Mouse (Mus musculus): ENCODE data around the gene Col4a2.

Col4a2 gene

DNA sequence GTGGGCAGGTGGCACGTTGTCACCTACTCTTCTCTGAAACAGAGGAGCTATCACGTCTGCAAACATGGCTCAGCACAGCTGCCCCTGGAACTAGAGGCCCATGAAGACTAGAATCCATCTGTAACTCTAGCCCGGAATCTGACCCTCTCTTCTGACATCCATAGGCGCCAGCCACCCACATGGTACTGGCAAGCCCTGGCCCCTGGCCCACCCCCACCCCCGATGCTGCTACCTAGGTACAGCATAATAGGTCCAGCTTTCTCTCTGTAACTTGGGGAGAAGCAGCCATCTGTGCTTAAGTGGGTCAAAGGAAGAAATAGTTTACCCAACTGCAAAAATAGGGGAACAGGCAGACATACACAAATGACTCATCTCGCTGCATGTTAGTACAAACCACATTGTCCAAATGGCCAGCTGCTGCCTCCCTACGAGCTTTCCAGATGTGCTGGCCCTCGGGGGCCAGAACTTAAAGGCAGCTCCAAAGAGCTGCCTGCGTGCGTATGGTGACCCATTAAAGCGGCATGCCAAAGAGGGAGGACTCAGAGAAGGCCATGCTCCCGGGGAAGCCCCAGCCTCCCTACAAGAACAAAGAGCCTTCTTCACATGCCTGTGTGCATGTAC is 99.0 kb downstream of the Col4a2 start:
- DNase-seq (ENCODE audit: extremely low spot score, low read depth, low spot score), result no peak

DNA sequence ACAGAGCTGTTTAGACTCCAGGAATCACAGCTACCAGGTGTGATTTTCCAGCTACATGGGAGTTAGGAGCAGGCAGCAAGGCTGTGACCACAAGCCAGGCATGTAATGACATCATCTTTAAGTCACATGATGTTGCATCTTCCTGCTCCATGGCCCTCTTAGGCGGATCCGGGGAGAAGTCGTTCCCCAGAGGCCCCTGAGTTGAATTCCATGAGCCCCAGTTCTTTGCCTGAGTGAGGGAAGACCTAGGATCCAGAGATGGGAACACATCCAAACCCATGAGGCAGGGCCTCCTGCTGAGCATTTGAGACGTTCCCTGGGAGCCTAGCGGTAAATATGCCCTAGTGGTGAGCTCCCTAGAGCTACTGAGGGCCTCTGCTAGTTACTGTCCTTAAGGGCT is 99.8 kb downstream of the Col4a2 start:
- no peak for DNase-seq (ENCODE audit: extremely low spot score, low read depth, low spot score)

DNA sequence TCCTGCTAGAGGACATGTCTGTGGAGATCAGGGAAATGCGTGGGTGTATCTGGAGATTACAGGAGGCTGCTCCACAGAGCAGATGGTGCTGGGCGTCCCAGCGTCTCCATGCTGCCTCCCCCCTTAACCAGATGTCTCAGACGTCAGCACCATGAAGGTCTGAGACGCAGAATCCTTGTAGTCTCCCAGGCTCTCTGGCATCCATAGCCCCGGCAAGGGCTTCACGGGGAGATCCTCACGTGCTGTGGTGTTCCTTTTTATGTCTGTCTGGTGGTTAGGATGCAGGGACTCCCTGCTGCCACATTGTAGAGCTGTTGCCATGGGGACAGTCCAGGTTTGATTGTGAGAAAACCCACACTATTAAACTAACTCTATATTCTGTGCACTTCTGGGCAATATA is 101.7 kb downstream of the Col4a2 start:
- no peak for DNase-seq (ENCODE audit: extremely low spot score, low read depth, low spot score)

DNA sequence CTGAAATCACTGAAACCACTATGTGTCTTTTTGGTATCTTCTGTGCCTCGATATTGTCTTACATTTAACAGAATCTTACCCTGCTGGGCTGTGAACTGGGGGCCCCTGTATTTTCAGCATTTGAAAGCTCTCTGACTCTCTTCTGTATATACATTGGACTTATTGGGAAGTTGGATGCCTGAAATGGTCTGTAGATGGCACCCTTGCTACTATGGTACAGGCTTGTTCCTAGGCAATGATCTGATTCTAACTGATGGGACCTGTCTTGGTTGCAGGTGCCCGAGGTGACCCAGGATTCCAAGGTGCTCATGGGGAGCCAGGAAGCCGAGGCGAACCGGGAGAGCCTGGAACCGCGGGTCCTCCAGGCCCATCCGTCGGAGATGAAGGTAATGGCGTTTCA is 102.5 kb downstream of the Col4a2 start:
- DNase-seq (ENCODE audit: extremely low spot score, low read depth, low spot score), result no peak

DNA sequence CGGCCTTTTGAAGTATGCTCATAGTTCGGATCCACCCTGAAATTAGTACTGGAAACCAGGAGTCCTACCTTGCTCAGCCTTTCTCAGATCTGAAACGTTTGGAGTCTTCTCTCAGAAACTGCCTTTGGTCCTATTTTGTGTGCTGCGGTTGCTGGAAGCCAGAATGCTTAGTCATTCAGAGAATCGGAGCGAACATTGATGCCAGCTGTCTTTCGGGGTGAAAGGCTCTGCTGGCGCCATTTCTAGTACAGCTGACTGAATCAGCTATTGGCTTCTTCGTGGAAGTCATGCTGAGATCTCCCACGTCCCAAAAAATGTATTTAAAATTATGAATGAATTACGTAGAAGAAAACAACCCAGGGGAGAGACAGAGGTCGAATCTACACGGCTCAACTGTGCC is 105.2 kb downstream of the Col4a2 start:
- DNase-seq (ENCODE audit: extremely low spot score, low read depth, low spot score), result no peak

DNA sequence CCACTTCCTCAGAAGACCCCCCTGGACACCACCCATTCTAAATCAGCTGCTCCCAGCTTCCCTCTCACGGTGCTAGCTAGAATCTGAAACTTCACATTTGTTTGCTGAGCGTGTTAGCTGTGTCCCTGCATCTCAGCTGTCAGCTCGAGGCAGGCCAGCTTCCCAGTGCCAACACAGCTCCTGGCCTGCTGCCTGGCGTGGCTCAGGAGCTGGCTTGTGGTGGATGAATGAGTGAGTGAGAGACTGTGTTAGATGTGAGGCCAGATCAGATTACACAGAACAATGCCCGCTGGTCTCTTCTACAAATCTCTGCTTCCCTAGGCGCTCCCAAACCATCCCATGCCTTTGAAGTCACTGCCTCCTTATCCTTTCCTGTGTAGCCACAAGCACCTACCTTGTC is 106.6 kb downstream of the Col4a2 start:
- no peak for DNase-seq (ENCODE audit: extremely low spot score, low read depth, low spot score)

- peak; percentile 44 for DNase-seq (ENCODE audit: extremely low spot score, low read depth, low spot score)
Observed at GRCm38 (mm10) chr8:11419645-11420044, 107.0 kb downstream of the Col4a2 start.

- no peak for DNase-seq (ENCODE audit: extremely low spot score, low read depth, low spot score)
Observed at GRCm38 (mm10) chr8:11421105-11421504, 108.5 kb downstream of the Col4a2 start.

- DNase-seq (ENCODE audit: extremely low spot score, low read depth, low spot score), result no peak
Observed at GRCm38 (mm10) chr8:11421968-11422367, 109.4 kb downstream of the Col4a2 start.

DNA sequence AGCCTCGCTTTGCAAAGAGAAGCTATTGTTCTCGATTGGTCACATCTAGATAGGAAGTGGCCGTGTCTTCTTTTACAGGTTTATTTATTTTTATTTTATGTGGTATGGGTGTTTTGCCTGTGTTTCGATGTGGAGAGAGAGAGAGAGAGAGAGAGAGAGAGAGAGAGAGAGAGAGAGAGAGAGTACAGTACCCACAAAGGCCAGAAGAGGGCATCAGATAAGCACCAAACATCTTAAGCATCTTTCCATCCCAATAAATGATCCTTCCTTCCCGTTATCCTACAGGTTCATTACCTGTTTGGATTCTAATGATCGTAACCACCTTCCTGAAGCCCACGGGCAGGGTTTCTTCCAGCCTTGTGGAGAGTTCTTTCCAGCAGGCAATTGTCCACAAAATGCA is 110.5 kb downstream of the Col4a2 start:
- DNase-seq (ENCODE audit: extremely low spot score, low read depth, low spot score), result no peak

DNA sequence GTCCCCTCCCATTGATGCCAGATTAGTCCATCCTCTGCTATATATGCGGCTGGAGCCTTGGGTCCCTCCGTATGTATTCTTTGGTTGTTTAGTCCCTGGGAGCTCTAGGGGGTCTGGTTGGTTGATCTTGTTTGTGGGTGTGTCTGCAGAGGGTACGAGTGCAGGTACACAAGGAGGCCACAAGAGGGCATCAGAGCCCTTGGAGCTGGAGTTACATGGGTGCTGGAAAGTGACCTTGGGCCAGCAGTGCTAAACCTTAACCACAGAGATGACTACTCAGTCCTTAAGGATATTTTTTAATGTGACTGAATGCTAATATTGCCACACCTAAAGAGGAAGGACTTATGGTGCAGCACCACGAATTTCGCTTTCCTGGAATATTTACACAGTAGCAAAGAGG is 118.1 kb downstream of the Col4a2 start:
- no peak for DNase-seq (ENCODE audit: extremely low spot score, low read depth, low spot score)

DNA sequence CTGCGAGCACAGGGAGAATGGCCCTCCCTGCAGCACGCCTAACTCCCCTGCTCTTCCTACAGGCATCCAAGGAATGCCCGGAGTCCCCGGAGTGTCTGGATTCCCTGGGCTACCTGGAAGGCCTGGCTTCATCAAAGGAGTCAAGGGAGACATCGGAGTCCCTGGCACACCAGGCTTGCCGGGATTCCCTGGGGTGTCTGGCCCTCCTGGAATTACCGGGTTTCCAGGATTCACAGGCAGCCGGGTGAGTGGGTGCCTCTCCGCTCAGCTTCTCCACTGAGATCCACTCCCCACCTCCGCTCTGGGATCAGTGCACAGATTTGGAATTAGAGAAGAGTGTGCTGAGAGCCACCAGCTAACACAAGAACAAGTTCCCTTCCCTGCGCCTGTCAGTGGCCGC is 125.3 kb downstream of the Col4a2 start:
- DNase-seq (ENCODE audit: extremely low spot score, low read depth, low spot score), result no peak

DNA sequence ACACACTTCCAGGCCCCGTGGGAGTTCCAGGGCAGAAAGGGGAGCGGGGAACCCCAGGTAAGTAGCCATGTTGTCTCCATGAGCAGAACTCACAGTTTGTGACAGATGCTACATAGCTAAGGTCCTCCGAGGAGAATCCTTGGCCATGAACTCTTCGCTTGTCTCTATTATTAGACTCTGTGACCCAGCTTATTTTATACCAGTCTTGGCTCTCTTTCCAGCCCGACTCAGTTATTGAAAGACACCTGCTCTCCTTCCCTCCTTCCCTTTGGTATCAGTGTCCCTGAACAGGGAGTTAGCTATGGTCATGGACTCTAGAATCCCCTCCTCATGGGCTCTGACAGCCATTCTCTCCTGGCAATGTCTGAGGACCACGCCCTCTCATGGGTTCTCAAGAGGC is 128.7 kb downstream of the Col4a2 start:
- no peak for DNase-seq (ENCODE audit: extremely low spot score, low read depth, low spot score)

- no peak for DNase-seq (ENCODE audit: extremely low spot score, low read depth, low spot score)
Observed at GRCm38 (mm10) chr8:11443611-11444010, 131.0 kb downstream of the Col4a2 start.

- DNase-seq (ENCODE audit: extremely low spot score, low read depth, low spot score), result no peak
Observed at GRCm38 (mm10) chr8:11444216-11444615, 131.6 kb downstream of the Col4a2 start.

DNA sequence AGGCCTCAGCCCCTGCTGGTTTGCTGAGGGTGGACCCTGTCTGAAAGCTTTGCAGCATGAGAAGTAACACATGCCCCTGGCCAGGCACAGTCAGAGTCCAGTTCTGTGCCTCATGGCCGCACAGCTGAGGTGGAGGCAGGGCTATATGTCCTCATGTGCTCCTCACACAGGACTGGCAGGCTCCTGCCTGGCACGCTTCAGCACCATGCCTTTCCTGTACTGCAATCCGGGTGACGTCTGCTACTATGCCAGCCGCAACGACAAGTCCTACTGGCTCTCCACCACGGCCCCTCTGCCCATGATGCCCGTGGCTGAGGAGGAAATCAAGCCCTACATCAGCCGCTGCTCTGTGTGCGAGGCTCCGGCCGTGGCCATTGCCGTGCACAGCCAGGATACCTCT is 133.2 kb downstream of the Col4a2 start:
- DNase-seq (ENCODE audit: extremely low spot score, low read depth, low spot score), result no peak

- no peak for DNase-seq (ENCODE audit: extremely low spot score, low read depth, low spot score)
Observed at GRCm38 (mm10) chr8:11447910-11448570, 135.4 kb downstream of the Col4a2 start.

GRCm38 (mm10) chr8:11450184-11451113 is 137.8 kb downstream of the Col4a2 start:
- DNase-seq (ENCODE audit: extremely low spot score, low read depth, low spot score), result no peak

DNA sequence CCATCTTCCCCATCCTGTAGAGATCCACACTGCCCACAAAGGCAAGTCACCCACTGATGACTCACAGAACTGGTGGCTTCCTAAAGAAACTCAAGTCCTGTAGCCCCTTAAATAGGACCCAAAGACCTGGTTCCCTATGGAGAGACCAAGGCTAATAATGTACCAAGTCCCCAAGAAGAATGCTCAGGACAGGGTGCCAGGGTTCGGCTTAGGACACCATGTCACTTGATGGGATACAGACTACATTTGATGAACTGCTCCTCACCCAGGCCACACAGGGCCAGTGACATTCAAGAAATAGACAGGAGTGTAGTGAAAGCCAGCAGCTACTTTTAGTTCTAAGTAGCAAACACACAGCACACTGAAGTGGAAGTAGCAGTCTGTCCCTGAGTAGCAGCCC is 139.5 kb downstream of the Col4a2 start:
- no peak for DNase-seq (ENCODE audit: extremely low spot score, low read depth, low spot score)

GRCm38 (mm10) chr8:11452559-11452958 is 140.0 kb downstream of the Col4a2 start:
- DNase-seq (ENCODE audit: extremely low spot score, low read depth, low spot score), result no peak

GRCm38 (mm10) chr8:11452974-11453373 is 140.4 kb downstream of the Col4a2 start:
- no peak for DNase-seq (ENCODE audit: extremely low spot score, low read depth, low spot score)

- no peak for DNase-seq (ENCODE audit: extremely low spot score, low read depth, low spot score)
Observed at GRCm38 (mm10) chr8:11454228-11454627, 141.6 kb downstream of the Col4a2 start.

Measured in hindlimb bud, embryonic 11.5 days (tissue).